Mouse (Mus musculus) lung, embryonic 14.5 days (tissue): ENCODE data around the gene Ppp1r14a. TPM values are rescaled to one million over a fixed set of nuclear protein-coding genes. Genes with fewer than 3 reads are reported as not detected.

Experiments used
- ATAC-seq: fragments of 200-750 bp; cut with Nextera tagmentation; 2 replicates; pipeline ENCODE4 v1.8.0; 2017; ENCODE audit warnings: mild to moderate bottlenecking, moderate TSS enrichment, moderate library complexity; ENCODE audit not compliant: insufficient read depth
- DNase-seq: peaks from one replicate; pipeline ENCODE4 v3.0.0-alpha.2; 2015
- H3K27ac ChIP-seq: fragments of 300-500 bp; sonication (generic); 2 replicates; pipeline ENCODE4 v1.5.1; 2014; ENCODE audit warnings: low read depth, mild to moderate bottlenecking, moderate library complexity
- H3K27me3 ChIP-seq: fragments of 300-500 bp; sonication (generic); 2 replicates; pipeline ENCODE4 v1.6.1; 2014; ENCODE audit warnings: low read length, control low read depth; ENCODE audit not compliant: insufficient read depth
- H3K36me3 ChIP-seq: fragments of 300-500 bp; sonication (generic); 2 replicates; pipeline ENCODE4 v1.6.1; 2014; ENCODE audit warnings: control low read depth; ENCODE audit not compliant: insufficient read depth
- H3K4me1 ChIP-seq: fragments of 300-500 bp; sonication (generic); 2 replicates; pipeline ENCODE4 v1.6.1; 2014; ENCODE audit warnings: antibody characterized with exemption, control low read depth; ENCODE audit not compliant: insufficient read depth
- H3K4me2 ChIP-seq: fragments of 300-500 bp; sonication (generic); 2 replicates; pipeline ENCODE4 v1.6.1; 2014; ENCODE audit warnings: mild to moderate bottlenecking
- H3K4me3 ChIP-seq: fragments of 300-500 bp; sonication (generic); 2 replicates; pipeline ENCODE4 v1.5.1; 2014; ENCODE audit warnings: low read depth, low read length
- H3K9ac ChIP-seq: fragments of 300-500 bp; sonication (generic); 2 replicates; pipeline ENCODE4 v1.6.1; 2014
- H3K9me3 ChIP-seq: fragments of 300-500 bp; sonication (generic); 2 replicates; pipeline ENCODE4 v1.6.1; 2016; ENCODE audit warnings: low read depth, low read length, control low read depth
- CTCF ChIP-seq: IDR thresholded peaks from 2 replicates; pipeline ENCODE4 v1.5.1; 2016; ENCODE audit warnings: antibody characterized with exemption, low read depth
- WGBS: fragments of 180-500 bp; shearing (Covaris S2); extraction: QIAGEN DNeasy Blood & Tissue Kit; methylation state at CpG from one replicate; pipeline ENCODE4 v1.1.7; 2014; 5-methylcytosine and 5-hydroxymethylcytosine counted together
- polyA plus RNA-seq: library from polyadenylated mRNA; unstranded; fragments of >200 nt; fragmentation: Nextera tagmentation; extraction: Ambion mirVana; gene quantifications from 2 replicates; pipeline ENCODE4 v1.2.1, GENCODE M21; 2014

Gene Ppp1r14a
- polyA plus RNA-seq, 1 experiment from 2014 or later = 114 TPM

- Histone ChIP-seq H3K36me3 (0 out of 2 replicates have a peak, but pooled peaks cover 4% of the 10 kb centered on the region), H3K9me3 (no peaks in the 10 kb centered on the region), H3K27me3 (peaks cover 9% of the 10 kb centered on the region; the same call in 1 of the 2 replicates), H3K9ac (peak overlapping the region; percentile 64), H3K4me1 (peaks cover 21% of the 10 kb centered on the region), H3K4me2 (peak overlapping the region; percentile 98), H3K4me3 (peak overlapping the region; percentile 49), H3K27ac (peak overlapping the region; percentile 2; the same call in 1 of the 2 replicates)
- peak; percentile 0; the same call in 1 of the 2 replicates for ATAC-seq
- under 1% methylated on average over 36 of the region's 36 CpGs for WGBS
- TF ChIP-seq CTCF = no peak
- peak; percentile 58 for DNase-seq
Measured at GRCm38 (mm10) chr7:29309221-29309721, 20.2 kb downstream of the Ppp1r14a start.

- H3K4me3 ChIP-seq = peak overlapping the region; percentile 49
- peaks cover 21% of the 10 kb centered on the region for H3K4me1 ChIP-seq
- no peak for TF ChIP-seq CTCF
- no peaks in the 10 kb centered on the region for H3K9me3 ChIP-seq
- DNase-seq = no peak
- H3K27me3 ChIP-seq = peaks cover 7% of the 10 kb centered on the region; the same call in 1 of the 2 replicates
- peak overlapping the region; percentile 98 for H3K4me2 ChIP-seq
- ATAC-seq = no peak
- H3K9ac ChIP-seq = peak overlapping the region; percentile 64
- 4% methylated on average over 5 of the region's 5 CpGs for WGBS
- H3K36me3 ChIP-seq = 0 out of 2 replicates have a peak, but pooled peaks cover 4% of the 10 kb centered on the region
- no peak overlapping the region; the same call in 1 of the 2 replicates for H3K27ac ChIP-seq
Measured at GRCm38 (mm10) chr7:29309749-29310148, 20.6 kb downstream of the Ppp1r14a start.

- Histone ChIP-seq H3K27me3 (no peaks in the 10 kb centered on the region), H3K36me3 (0 out of 2 replicates have a peak, but pooled peaks cover 4% of the 10 kb centered on the region), H3K4me3 (no peak overlapping the region), H3K9me3 (no peaks in the 10 kb centered on the region), H3K27ac (no peak overlapping the region), H3K4me1 (peaks cover 15% of the 10 kb centered on the region), H3K9ac (no peak overlapping the region), H3K4me2 (no peak overlapping the region)
- no peak for DNase-seq
- ATAC-seq = no peak
- WGBS = 51% methylated on average over 9 of the region's 9 CpGs
- TF ChIP-seq CTCF = no peak
Measured at GRCm38 (mm10) chr7:29313051-29313450, 23.9 kb downstream of the Ppp1r14a start.

- no peaks in the 10 kb centered on the region for H3K9me3 ChIP-seq
- no peak overlapping the region for H3K27ac ChIP-seq
- 53% methylated on average over 9 of the region's 9 CpGs for WGBS
- no peaks in the 10 kb centered on the region for H3K27me3 ChIP-seq
- no peak overlapping the region for H3K9ac ChIP-seq
- no peak for TF ChIP-seq CTCF
- no peak for DNase-seq
- ATAC-seq = no peak
- no peak overlapping the region for H3K4me2 ChIP-seq
- H3K4me1 ChIP-seq = peaks cover 20% of the 10 kb centered on the region
- H3K4me3 ChIP-seq = no peak overlapping the region
- H3K36me3 ChIP-seq = 0 out of 2 replicates have a peak, but pooled peaks cover 4% of the 10 kb centered on the region
Measured at GRCm38 (mm10) chr7:29313572-29314261, 24.6 kb downstream of the Ppp1r14a start.

GRCm38 (mm10) chr7:29314844-29315628 is 25.9 kb downstream of the Ppp1r14a start:
- no peaks in the 10 kb centered on the region for H3K27me3 ChIP-seq
- H3K27ac ChIP-seq = no peak overlapping the region
- DNase-seq (peak; percentile 38), ATAC-seq (no peak)
- no peak for TF ChIP-seq CTCF
- H3K4me2 ChIP-seq = no peak overlapping the region
- H3K9me3 ChIP-seq = no peaks in the 10 kb centered on the region
- H3K9ac ChIP-seq = no peak overlapping the region
- H3K4me1 ChIP-seq = peaks cover 23% of the 10 kb centered on the region
- H3K36me3 ChIP-seq = 0 out of 2 replicates have a peak, but pooled peaks cover 4% of the 10 kb centered on the region
- H3K4me3 ChIP-seq = no peak overlapping the region
- 67% methylated on average over 13 of the region's 13 CpGs for WGBS

GRCm38 (mm10) chr7:29316137-29316734 is 27.1 kb downstream of the Ppp1r14a start:
- no peak for ATAC-seq
- peak overlapping the region; percentile 95 for H3K27ac ChIP-seq
- no peak for TF ChIP-seq CTCF
- 50% methylated on average over 17 of the region's 17 CpGs for WGBS
- H3K36me3 ChIP-seq = 0 out of 2 replicates have a peak, but pooled peaks cover 6% of the 10 kb centered on the region
- no peaks in the 10 kb centered on the region for H3K27me3 ChIP-seq
- no peak overlapping the region for H3K4me3 ChIP-seq
- no peak overlapping the region; the same call in 1 of the 2 replicates for H3K4me2 ChIP-seq
- H3K4me1 ChIP-seq = peaks cover 23% of the 10 kb centered on the region
- peak; percentile 28 for DNase-seq
- no peak overlapping the region for H3K9ac ChIP-seq
- no peaks in the 10 kb centered on the region for H3K9me3 ChIP-seq
